Mouse (Mus musculus) lung, postnatal 36 days (tissue): ENCODE measurements around the gene Otud7b.
A peak's percentile ranks its signal among the peaks of the same experiment; 100 is the strongest.
"Not testable (repeated sequence)": the region's sequence is repeated elsewhere in the genome, so short reads cannot be mapped to it uniquely, and the experiment has no call there.

ENCODE experiments used
- DNase-seq: peaks from one replicate; pipeline ENCODE4 v3.0.0; 2022; ENCODE audit warnings: mixed read lengths

Otud7b gene

GRCm38 (mm10) chr3:96151836-96152235, 47.5 kb downstream of the Otud7b start:
- DNase-seq = no peak

- DNase-seq = no peak
Measured at GRCm38 (mm10) chr3:96152611-96153010, 48.3 kb downstream of the Otud7b start.

GRCm38 (mm10) chr3:96155501-96155900, 51.2 kb downstream of the Otud7b start:
- no peak for DNase-seq

- no peak for DNase-seq
Measured at GRCm38 (mm10) chr3:96159820-96160219, 55.5 kb downstream of the Otud7b start.

GRCm38 (mm10) chr3:96160222-96160802, 56.0 kb downstream of the Otud7b start:
- DNase-seq = peak; percentile 75

GRCm38 (mm10) chr3:96160803-96161516, 56.6 kb downstream of the Otud7b start:
- DNase-seq = peak; percentile 81

- peak; percentile 51 for DNase-seq
Measured at GRCm38 (mm10) chr3:96161869-96162840, 57.8 kb downstream of the Otud7b start, which contains the start of gene Mtmr11. Gene Mtmr11 (plus strand): TSS chr3:96162004.

- no peak for DNase-seq
Measured at GRCm38 (mm10) chr3:96163040-96163439, 58.7 kb downstream of the Otud7b start.

- DNase-seq = no peak
Measured at GRCm38 (mm10) chr3:96168466-96169158, 64.3 kb downstream of the Otud7b start.

- no peak for DNase-seq
Measured at GRCm38 (mm10) chr3:96170276-96170675, 65.9 kb downstream of the Otud7b start.

- no peak for DNase-seq
Measured at GRCm38 (mm10) chr3:96170976-96171545, 66.7 kb downstream of the Otud7b start.

GRCm38 (mm10) chr3:96171583-96172196, 67.4 kb downstream of the Otud7b start:
- DNase-seq = no peak

- peak; percentile 91 for DNase-seq
Measured at GRCm38 (mm10) chr3:96172197-96173178, 68.2 kb downstream of the Otud7b start, which contains the start of gene Sf3b4. Gene Sf3b4 (plus strand): TSS chr3:96172332.

GRCm38 (mm10) chr3:96173185-96173584, 68.9 kb downstream of the Otud7b start:
- DNase-seq = no peak

GRCm38 (mm10) chr3:96174042-96174441, 69.7 kb downstream of the Otud7b start:
- DNase-seq = not testable (repeated sequence)

GRCm38 (mm10) chr3:96175251-96175650, 70.9 kb downstream of the Otud7b start:
- no peak for DNase-seq

- DNase-seq = no peak
Measured at GRCm38 (mm10) chr3:96178427-96178826, 74.1 kb downstream of the Otud7b start.

GRCm38 (mm10) chr3:96178902-96179301, 74.6 kb downstream of the Otud7b start:
- no peak for DNase-seq

GRCm38 (mm10) chr3:96179531-96179930, 75.2 kb downstream of the Otud7b start:
- DNase-seq = peak; percentile 70

GRCm38 (mm10) chr3:96180727-96181477, 76.6 kb downstream of the Otud7b start, which contains the start of gene Sv2a:
Gene Sv2a (plus strand): TSS chr3:96181151.
- no peak for DNase-seq
